Mouse (Mus musculus) testis, adult 2 months (tissue): ENCODE data around the gene Jag1.

Experiments used
- CTCF ChIP-seq: fragments of 200-500 bp; IDR thresholded peaks from 2 replicates; pipeline ENCODE4 v1.5.1; 2012; ENCODE audit warnings: low read depth, mild to moderate bottlenecking, inconsistent platforms, low read length, moderate library complexity; ENCODE audit not compliant: control insufficient read depth, insufficient read depth, insufficient replicate concordance
- POLR2A ChIP-seq: fragments of 200-500 bp; IDR thresholded peaks from 2 replicates; pipeline ENCODE4 v1.6.1; 2012; ENCODE audit warnings: low read depth, mild to moderate bottlenecking, inconsistent platforms, low read length, moderate library complexity; ENCODE audit not compliant: control insufficient read depth

DNA sequence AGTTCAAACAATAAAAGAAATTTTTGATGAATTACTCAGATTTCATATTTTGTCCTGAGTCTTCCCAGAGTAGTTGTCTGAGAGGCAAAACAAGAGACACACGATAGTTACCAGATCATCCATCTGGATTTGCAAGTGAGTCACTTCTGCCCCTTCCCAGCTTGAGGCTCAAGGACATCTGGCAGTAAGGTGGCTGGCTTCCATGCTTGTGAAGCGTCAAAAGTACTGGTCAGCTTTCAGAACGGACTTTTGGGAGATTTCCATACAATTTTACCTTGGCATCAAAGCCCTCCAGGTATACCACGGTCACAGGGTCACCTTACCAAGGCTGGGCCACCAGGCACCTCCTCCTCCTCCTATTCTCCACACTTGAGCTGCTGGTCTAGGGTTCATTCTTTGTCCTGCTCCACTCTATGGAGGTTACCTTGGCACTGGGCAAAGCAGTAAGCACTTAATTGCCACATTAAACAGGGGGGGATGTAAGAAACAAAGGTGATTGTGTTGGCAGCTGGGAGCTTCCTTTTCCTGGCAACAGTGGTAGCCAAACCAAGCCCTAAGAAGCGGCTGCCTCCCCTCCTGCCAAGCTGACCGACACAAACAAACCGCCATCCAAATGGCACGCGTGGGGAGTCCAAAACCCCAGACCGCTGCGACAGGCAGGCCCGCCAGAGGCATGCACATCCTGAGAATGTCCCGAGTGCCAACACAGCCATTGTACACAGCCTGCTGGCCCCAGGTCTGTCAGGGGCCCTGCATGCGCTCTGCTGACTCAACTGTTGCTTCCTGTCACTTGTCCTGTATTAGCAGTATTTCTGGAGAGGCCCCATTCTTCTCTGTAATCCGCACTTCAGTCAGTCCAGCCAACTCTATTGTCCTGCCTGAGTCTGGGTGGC lies 6.9 kb downstream of the Jag1 start:
- no peak for TF ChIP-seq CTCF
- TF ChIP-seq POLR2A: no peak
